Mouse (Mus musculus): ENCODE results near the gene Zp3. TPM values are rescaled to one million over a fixed set of nuclear protein-coding genes. Genes with fewer than 3 reads are reported as not detected.

Gene Zp3
- polyA plus RNA-seq, 1 experiment from 2014 or later, result not detected

- no peak for ATAC-seq (ENCODE audit: low FRiP score, low TSS enrichment)
- 52% methylated on average over 8 of the region's 8 CpGs for WGBS
These were observed 16.3 kb downstream of the Zp3 start for GRCm38 (mm10) chr5:135996162-135996561.

DNA sequence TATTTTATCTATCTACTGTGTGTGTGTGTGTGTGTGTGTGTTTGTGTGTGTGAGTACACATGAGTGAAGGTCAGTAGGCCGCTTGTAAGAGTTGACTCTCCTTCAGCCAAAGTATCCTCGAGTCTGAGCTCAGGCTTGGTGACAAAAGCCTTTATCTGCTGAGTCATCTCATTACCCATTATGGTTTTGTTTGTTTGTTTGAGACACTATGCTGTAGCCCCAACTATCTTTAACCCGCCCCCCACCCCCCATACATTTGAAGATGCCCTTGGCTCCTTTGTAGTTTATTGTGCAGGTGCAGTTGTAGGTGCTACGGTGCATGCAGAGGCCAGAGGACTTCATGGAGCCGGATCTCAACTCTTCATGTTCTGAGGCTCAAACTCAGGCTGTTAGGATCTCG is 21.3 kb downstream of the Zp3 start:
- TF ChIP-seq CTCF (IDR thresholded peaks at IDR 0.05; ENCODE audit: low read depth) (no peak), EP300 (optimal IDR thresholded peaks at IDR 0.05) (no peak)
- H3K4me3 ChIP-seq (ENCODE audit: low read depth, low read length), result no peak overlapping the region
- 88% methylated on average over 6 of the region's 6 CpGs for WGBS
- H3K36me3 ChIP-seq (ENCODE audit: control insufficient read depth, insufficient read depth, low read length), result peaks cover 4% of the 10 kb centered on the region; the same call in 1 of the 2 replicates
- no peak overlapping the region for H3K27ac ChIP-seq (replicated peaks)
- no peak for DNase-seq (ENCODE audit: low spot score)
- H3K4me1 ChIP-seq (replicated peaks; ENCODE audit: control insufficient read depth, insufficient read depth), result no peaks in the 10 kb centered on the region
- no peaks in the 10 kb centered on the region for H3K9me3 ChIP-seq (ENCODE audit: control insufficient read depth, low read length)
- no peak for ATAC-seq (ENCODE audit: low FRiP score, low TSS enrichment)
- no peaks in the 10 kb centered on the region for H3K27me3 ChIP-seq (ENCODE audit: control insufficient read depth, insufficient read depth, low read length)
- no peak overlapping the region for H3K9ac ChIP-seq (ENCODE audit: low read length)
- no peak overlapping the region for H3K4me2 ChIP-seq (replicated peaks; ENCODE audit: low read depth)

More at GRCm38 (mm10) chr5:135996162-135996561, 16.3 kb downstream of the Zp3 start:
- H3K9ac ChIP-seq (ENCODE audit: low read length), result no peak overlapping the region
- no peaks in the 10 kb centered on the region for H3K4me1 ChIP-seq (replicated peaks; ENCODE audit: control insufficient read depth, insufficient read depth)
- H3K36me3 ChIP-seq (ENCODE audit: control insufficient read depth, insufficient read depth, low read length), result peaks cover 4% of the 10 kb centered on the region; the same call in 1 of the 2 replicates
- no peaks in the 10 kb centered on the region for H3K27me3 ChIP-seq (ENCODE audit: control insufficient read depth, insufficient read depth, low read length)
- no peak overlapping the region for H3K4me3 ChIP-seq (ENCODE audit: low read depth, low read length)
- no peak overlapping the region for H3K27ac ChIP-seq (replicated peaks)
- H3K9me3 ChIP-seq (ENCODE audit: control insufficient read depth, low read length), result no peaks in the 10 kb centered on the region
- no peak for TF ChIP-seq CTCF (IDR thresholded peaks at IDR 0.05; ENCODE audit: low read depth)
- no peak for TF ChIP-seq EP300 (optimal IDR thresholded peaks at IDR 0.05)
- DNase-seq (ENCODE audit: low spot score), result no peak
- peak overlapping the region; percentile 76; the same call in 1 of the 2 replicates for H3K4me2 ChIP-seq (replicated peaks; ENCODE audit: low read depth)

DNA sequence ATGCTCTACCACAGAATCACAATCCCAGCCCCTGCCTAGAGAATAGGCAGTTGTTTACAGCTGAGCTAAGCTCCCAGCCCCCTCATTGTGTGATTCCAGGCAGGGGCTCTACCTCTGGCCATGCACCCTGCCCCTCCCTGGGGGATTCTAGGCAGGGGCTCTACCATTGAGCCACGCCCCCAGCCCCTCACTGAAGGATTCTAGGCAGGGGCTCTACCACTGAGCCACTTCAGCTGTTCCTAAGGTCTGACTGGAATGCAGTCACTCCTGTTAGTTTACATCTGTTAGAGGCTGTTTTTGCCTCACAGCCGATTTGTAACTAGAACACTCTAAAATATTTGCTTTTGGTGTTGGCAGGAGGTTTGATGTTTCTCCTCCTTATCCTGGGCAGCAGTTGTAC is 22.4 kb downstream of the Zp3 start:
- no peaks in the 10 kb centered on the region for H3K9me3 ChIP-seq (ENCODE audit: control insufficient read depth, low read length)
- H3K4me3 ChIP-seq (ENCODE audit: low read depth, low read length), result no peak overlapping the region
- no peaks in the 10 kb centered on the region for H3K27me3 ChIP-seq (ENCODE audit: control insufficient read depth, insufficient read depth, low read length)
- H3K9ac ChIP-seq (ENCODE audit: low read length), result no peak overlapping the region
- H3K36me3 ChIP-seq (ENCODE audit: control insufficient read depth, insufficient read depth, low read length), result peaks cover 4% of the 10 kb centered on the region; the same call in 1 of the 2 replicates
- TF ChIP-seq EP300 (optimal IDR thresholded peaks at IDR 0.05), result no peak
- TF ChIP-seq CTCF (IDR thresholded peaks at IDR 0.05; ENCODE audit: low read depth), result no peak
- ATAC-seq (ENCODE audit: low FRiP score, low TSS enrichment) (peak; percentile 36; the same call in 1 of the 2 replicates), DNase-seq (ENCODE audit: low spot score) (no peak)
- no peak overlapping the region for H3K4me2 ChIP-seq (replicated peaks; ENCODE audit: low read depth)
- WGBS, result 54% methylated on average over 2 of the region's 2 CpGs
- 0 out of 2 replicates have a peak overlapping the region, but pooled peaks have one; percentile 20 for H3K27ac ChIP-seq (replicated peaks)
- no peaks in the 10 kb centered on the region for H3K4me1 ChIP-seq (replicated peaks; ENCODE audit: control insufficient read depth, insufficient read depth)

DNA sequence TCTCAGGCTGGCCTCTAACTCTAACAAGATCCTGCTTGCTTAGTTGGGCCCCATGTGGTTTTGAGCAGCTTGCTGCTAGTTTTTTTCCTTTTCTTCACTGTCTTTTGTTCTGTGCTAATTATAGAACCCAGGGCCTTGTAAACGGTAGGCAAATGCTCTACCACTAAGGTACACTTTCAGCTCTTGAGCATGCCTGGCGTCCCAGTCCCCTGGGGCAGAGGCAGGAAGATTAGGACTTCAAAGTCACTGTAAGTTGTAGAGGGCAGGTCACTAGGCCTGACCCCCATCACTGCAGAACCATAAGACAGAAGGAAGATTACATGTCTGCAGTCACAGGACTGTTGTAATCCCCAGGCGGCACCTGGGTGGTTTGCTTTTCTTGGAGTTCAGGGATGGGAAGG is 22.9 kb downstream of the Zp3 start:
- Histone ChIP-seq H3K27me3 (ENCODE audit: control insufficient read depth, insufficient read depth, low read length) (no peaks in the 10 kb centered on the region), H3K4me3 (ENCODE audit: low read depth, low read length) (no peak overlapping the region), H3K27ac (replicated peaks) (peak overlapping the region; percentile 53), H3K9ac (ENCODE audit: low read length) (no peak overlapping the region), H3K36me3 (ENCODE audit: control insufficient read depth, insufficient read depth, low read length) (peaks cover 2% of the 10 kb centered on the region; the same call in 1 of the 2 replicates), H3K4me2 (replicated peaks; ENCODE audit: low read depth) (no peak overlapping the region), H3K9me3 (ENCODE audit: control insufficient read depth, low read length) (no peaks in the 10 kb centered on the region), H3K4me1 (replicated peaks; ENCODE audit: control insufficient read depth, insufficient read depth) (no peaks in the 10 kb centered on the region)
- no peak for TF ChIP-seq CTCF (IDR thresholded peaks at IDR 0.05; ENCODE audit: low read depth)
- no peak for TF ChIP-seq EP300 (optimal IDR thresholded peaks at IDR 0.05)
- WGBS, result 34% methylated on average over 3 of the region's 3 CpGs
- ATAC-seq (ENCODE audit: low FRiP score, low TSS enrichment), result no peak; the same call in 1 of the 2 replicates
- no peak for DNase-seq (ENCODE audit: low spot score)

DNA sequence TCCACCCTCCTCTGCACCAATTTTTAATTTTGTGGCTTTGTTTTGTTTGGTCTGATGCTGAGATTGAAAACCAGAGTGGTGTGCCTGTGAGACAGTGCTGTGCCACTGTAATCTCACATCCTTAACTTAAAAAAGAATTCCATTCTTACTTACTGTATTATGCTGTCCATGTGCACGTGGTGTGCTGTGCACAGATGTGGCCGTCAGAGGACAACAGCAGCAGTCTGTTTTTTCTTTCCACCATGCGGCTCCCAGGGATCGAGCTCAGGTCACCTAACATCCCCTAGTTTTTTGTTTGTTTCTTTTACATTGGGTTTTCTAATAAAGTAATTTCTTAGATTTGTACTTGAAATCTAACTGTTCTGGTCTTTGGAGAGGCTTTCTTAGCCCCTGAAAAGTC is 24.6 kb downstream of the Zp3 start:
- no peak overlapping the region for H3K27ac ChIP-seq (replicated peaks)
- H3K4me3 ChIP-seq (ENCODE audit: low read depth, low read length), result no peak overlapping the region
- DNase-seq (ENCODE audit: low spot score) (no peak), ATAC-seq (ENCODE audit: low FRiP score, low TSS enrichment) (no peak)
- no peaks in the 10 kb centered on the region for H3K36me3 ChIP-seq (ENCODE audit: control insufficient read depth, insufficient read depth, low read length)
- H3K27me3 ChIP-seq (ENCODE audit: control insufficient read depth, insufficient read depth, low read length), result no peaks in the 10 kb centered on the region
- H3K9me3 ChIP-seq (ENCODE audit: control insufficient read depth, low read length), result no peaks in the 10 kb centered on the region
- no peak overlapping the region for H3K9ac ChIP-seq (ENCODE audit: low read length)
- no peaks in the 10 kb centered on the region for H3K4me1 ChIP-seq (replicated peaks; ENCODE audit: control insufficient read depth, insufficient read depth)
- 77% methylated on average over 4 of the region's 4 CpGs for WGBS
- no peak overlapping the region for H3K4me2 ChIP-seq (replicated peaks; ENCODE audit: low read depth)
- no peak for TF ChIP-seq EP300 (optimal IDR thresholded peaks at IDR 0.05)
- TF ChIP-seq CTCF (IDR thresholded peaks at IDR 0.05; ENCODE audit: low read depth), result no peak

DNA sequence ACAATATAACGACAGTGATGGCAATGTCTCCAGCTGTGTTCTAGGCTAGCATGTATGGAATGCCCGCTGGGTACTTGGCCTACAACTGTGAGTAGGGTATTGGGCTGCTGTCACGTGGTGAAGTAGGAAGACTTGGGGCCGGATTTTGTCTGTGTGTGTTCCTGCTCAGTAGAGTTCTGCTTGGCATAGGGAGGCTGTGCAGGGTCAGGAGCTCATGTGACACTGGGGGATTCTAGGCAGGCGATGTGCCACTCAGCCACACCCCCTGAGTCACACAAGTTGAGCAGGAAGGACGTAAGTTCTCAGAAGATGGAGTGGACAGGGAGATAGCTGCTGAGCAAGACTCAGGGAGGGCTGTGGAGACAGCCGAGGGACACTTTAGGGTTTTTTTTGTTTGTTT is 27.8 kb downstream of the Zp3 start:
- no peaks in the 10 kb centered on the region for H3K4me1 ChIP-seq (replicated peaks; ENCODE audit: control insufficient read depth, insufficient read depth)
- DNase-seq (ENCODE audit: low spot score), result no peak
- H3K9me3 ChIP-seq (ENCODE audit: control insufficient read depth, low read length), result no peaks in the 10 kb centered on the region
- WGBS, result 73% methylated on average over 7 of the region's 7 CpGs
- no peak for TF ChIP-seq CTCF (IDR thresholded peaks at IDR 0.05; ENCODE audit: low read depth)
- TF ChIP-seq EP300 (optimal IDR thresholded peaks at IDR 0.05), result no peak
- H3K27ac ChIP-seq (replicated peaks), result no peak overlapping the region
- H3K4me3 ChIP-seq (ENCODE audit: low read depth, low read length), result no peak overlapping the region
- no peak overlapping the region for H3K4me2 ChIP-seq (replicated peaks; ENCODE audit: low read depth)
- peaks cover 2% of the 10 kb centered on the region; the same call in 1 of the 2 replicates for H3K36me3 ChIP-seq (ENCODE audit: control insufficient read depth, insufficient read depth, low read length)
- no peak for ATAC-seq (ENCODE audit: low FRiP score, low TSS enrichment)
- no peaks in the 10 kb centered on the region for H3K27me3 ChIP-seq (ENCODE audit: control insufficient read depth, insufficient read depth, low read length)
- no peak overlapping the region for H3K9ac ChIP-seq (ENCODE audit: low read length)
